Mouse (Mus musculus) bone marrow macrophage, adult 2 months (primary cell): ENCODE results near the gene Eps15.

Source experiments
- CTCF ChIP-seq: IDR thresholded peaks from 2 replicates; pipeline ENCODE4 v1.5.1; 2012; ENCODE audit warnings: low read depth, mild to moderate bottlenecking, low read length, moderate library complexity
- POLR2A ChIP-seq: IDR thresholded peaks from 2 replicates; pipeline ENCODE4 v1.6.1; 2012; ENCODE audit warnings: mild to moderate bottlenecking, low read depth, low read length, borderline replicate concordance

DNA sequence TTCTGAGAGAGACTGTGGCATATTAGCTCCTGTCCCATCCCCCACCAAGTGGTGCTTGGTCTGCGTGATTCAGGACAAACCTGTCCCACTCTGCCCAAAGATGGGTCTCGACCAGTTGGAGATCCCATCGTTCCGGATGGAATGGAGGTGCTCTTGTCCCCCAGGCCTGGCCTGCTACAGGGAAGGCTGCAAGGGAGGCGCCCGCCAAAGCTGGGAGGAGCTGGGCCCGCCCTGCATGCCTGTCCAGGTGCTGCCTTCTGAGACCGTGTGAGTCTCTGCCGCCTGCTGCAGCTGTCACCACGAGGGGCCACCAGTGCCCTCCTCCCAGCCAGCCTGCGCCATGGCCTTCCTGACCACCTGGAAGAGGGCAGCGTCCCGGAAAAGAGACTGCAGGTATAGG, 113.8 kb downstream of the Eps15 start:
- TF ChIP-seq CTCF (no peak), POLR2A (no peak)
